Mouse (Mus musculus) fat pad, adult 2 months (tissue): ENCODE data around the gene Tacc3.

Source experiments
- DNase-seq: peaks from one replicate; pipeline ENCODE4 v3.0.0-alpha.2; 2011; ENCODE audit warnings: low read depth, low spot score; ENCODE audit errors: extremely low read depth

The Tacc3 gene

DNA sequence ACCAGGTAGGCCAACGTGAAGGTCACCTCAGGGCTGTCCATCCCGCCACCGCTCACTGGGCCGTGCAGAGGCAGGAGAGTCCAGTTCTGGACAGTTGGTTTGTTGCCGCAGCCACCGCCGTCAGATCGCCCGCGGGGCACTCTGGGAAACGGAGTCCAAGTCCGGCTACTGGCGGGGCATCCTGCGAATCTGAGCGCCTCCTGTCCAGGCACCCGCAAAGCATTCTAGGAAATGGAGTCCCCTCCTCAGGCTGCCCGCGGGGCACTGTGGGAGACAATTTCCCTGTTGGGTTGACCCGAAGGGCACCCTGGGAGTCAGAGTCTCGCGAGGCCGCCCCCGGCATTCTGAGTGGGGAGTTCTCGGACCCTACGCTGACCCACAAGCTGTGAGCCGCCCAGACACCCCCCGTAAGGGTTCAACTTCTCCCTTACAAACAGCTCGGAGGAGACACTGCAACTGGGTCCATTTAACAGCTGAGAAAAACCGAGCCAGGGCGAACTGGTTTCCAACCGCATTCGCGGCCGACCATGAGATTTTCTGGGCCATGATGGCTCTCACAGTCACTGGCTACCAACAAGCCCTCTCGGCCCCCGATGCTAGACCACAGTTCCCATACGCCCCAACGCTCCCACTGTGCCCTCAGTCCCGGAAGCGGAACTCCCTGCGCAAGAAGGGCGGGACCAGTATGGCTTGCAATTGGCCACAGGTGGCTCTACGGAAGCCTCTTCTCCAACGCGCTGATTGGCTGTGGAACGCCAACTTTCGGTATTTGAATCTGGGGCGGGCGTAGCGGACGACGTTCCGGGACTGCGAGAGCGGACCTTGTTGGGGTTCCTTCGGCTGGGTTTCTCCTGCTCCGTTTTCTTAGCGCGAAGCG is at the start of gene Tacc3, which contains the start of gene Tmem129:
Tacc3 (plus strand) TSS at position 342 of the 877 bp plus-strand sequence.
Tmem129 (minus strand) TSS at position 630 of the 877 bp plus-strand sequence.
- peak; percentile 86 for DNase-seq

DNA sequence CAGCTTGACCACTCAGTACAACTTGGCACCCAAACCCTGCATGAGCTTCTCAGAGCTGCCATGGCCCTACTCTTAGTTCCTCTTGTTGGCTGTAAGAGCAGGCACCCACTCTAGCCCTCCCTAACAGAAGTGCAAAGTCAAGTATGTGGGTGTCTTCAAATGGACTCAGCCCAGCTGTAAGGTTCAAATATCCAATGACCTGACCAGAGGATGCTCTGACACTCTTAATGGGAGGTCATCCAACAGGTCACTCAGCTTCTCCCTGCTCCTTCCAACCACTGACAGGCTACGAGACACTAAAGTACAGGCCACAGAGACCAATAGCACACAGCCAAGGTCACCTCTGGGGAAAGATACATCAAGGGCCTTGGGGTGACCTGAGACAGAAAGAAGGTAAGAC is 48.7 kb upstream of the Tacc3 start:
- DNase-seq = no peak

DNA sequence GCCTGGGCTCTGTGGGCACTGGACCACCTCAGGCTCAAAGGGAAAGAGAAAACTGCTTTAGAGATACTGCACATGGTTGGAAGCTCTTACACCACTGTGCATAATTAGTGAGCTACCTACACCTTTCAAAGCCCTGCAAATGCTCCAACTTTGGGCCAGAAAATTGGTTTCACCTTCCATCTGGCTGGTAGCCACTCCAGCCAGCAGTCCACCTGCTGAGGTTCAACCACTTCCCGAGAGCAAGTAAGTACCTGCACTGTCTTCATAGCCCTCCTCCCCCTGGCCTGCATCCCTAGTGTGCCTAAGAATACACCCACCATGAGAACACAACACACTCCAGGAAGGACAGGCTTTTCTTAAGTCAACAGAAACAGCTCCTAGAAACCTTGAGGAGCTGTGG is 46.1 kb upstream of the Tacc3 start:
- DNase-seq = no peak

DNA sequence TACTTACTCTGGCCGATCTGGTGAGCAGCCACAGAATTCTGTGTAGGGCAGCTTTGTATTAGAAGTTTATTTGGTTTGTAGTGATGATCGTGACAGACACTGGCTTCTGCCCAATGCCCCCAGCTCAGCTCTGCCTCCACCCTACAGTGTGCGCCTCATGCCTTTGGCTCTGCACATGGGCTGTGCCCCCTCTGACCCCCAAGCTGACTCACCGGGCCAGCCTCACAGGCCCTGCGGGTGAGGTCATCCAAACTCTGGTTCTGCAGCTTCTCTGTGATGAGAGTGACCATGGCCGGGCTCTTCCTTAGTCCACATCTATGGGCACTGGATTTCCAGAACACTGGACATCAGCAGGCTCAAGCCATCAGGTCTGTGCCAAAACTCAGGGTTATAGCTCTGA is 43.5 kb upstream of the Tacc3 start:
- DNase-seq = no peak

DNA sequence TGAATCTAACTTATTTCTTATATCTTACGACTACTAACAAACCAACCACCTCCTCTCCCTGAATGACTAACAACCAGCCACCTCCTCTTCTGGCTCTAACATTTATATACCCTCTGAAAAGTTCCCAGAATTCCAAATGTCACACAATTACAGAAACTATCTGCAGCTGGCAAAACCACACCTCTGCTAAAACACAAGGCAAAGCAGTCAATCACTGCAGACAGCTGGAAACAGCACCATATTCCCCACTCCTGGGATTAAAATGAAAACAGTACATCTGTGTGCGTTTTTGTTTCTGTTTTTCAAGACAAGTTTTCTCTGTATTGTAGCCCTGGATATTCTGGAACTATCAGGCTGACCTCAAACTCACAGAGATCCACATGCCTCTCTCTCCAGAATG is 35.3 kb upstream of the Tacc3 start:
- DNase-seq = no peak

DNA sequence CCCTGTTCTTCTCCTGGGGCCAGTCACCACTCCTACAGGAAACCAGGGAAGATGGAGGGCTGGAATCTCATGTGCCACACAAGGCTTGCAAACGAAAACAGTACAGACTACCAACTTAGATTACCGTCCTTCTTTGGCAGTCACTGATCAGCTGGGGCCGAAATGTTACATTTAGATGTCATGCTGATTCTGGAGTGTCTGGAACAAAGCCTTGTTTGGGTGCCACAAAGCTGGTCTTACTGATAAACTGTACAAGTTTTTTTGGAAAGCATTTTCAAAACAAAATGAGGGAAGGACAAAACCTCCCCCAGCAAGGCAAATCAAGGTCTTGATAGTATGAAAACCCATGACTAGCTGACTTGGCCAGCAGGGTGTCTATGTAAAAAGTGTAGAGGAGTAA is 34.2 kb upstream of the Tacc3 start:
- no peak for DNase-seq

DNA sequence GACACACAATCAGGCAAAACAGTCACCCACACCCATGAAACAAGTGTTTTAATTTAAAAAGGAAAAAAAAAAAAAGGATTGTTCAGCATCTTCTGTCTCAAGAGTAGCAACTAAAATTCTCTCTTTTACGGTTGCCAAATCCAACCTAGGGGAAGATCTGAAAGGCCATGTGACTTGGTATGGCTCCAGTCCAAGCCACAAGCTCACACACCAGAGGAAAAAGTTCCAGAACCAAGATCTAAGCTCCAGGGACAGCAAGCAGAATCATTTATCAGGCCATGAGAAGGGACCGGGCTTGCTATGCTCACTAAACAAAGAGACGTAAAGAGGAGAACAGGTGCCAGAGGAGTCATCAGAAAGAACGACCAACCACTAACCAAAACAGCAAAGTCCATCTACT is 30.0 kb upstream of the Tacc3 start:
- no peak for DNase-seq

DNA sequence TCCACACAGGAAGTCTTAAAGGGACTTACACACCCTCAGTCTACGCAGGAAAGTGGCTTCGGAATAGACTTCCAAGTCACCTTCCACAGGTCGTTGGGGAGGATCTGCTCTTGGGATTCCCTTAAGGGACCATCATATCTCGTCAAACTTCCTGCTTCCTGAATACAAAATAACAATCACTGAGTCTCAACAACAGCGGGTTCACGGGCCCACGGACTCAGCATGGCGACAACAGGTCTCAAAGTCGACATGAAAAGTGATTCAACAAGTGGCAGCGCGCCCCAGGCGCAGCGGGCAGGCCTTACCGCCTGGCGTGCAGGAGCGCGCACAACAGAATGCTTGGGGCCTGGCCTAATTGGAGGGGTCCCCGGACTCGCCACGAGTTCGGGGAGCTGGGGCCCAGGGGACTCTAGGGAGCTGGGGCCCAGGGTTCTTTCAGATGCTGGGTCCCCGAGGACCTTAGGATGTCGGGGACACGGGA is 29.1 kb upstream of the Tacc3 start:
- no peak for DNase-seq

DNA sequence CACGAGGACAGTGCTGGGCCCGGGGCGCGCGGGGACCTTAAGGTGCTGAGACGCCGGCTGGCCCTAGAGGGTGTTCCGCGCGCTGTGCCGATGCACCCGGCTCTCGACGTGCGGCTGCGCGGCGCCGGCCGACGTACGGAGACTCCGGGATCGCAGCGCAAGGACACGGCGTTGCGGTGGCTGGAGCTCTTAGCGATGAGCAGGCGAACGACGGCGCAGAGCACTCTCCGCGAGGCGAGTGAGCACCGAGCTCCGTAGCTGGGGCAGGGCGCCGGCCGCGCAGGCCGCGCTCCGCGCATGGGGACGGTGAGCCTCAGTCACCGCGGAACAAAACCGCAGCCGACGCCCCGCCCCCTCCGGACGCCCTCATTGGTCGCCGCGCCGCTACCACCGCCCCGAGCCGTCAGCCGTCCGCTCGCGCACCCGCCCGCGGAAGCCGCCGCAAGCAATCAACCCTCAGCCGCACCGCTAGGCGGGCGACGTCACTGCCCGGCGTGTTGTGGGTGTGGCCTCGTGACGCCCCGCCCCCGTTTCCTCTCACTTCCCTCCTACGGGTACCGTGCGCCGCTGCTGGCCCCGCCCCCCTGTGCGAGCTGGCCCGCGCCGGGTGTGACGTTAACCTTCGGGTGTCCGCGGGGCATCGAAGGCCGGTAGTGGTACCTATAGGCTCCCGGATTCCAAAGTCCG is 28.5 kb upstream of the Tacc3 start, which contains the start of the genes Fam53a and Gm9903:
Fam53a (minus strand) TSS at position 335 of the 687 bp plus-strand sequence.
Gm9903 (plus strand) TSS at position 625 of the 687 bp plus-strand sequence.
- DNase-seq = no peak

DNA sequence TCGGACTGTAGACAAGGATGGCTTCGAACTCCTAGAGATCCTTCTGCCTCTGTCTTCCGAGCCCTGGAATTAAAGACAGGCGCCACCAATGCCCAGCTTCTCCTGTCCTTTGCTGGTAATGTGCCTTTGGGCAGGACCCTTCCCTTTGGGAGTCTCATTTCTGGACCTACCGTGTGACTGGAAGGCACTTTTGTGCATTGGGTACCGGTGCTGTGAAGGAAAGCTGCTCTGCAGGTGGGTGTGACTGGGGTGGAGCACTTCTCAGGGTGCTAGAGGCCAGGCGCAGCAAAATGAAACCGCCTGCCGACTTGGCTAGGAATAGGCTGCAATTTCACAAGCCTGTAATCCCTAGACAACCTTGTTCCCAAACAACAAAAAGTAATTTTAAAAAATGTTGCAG is 27.9 kb upstream of the Tacc3 start:
- peak; percentile 50 for DNase-seq

DNA sequence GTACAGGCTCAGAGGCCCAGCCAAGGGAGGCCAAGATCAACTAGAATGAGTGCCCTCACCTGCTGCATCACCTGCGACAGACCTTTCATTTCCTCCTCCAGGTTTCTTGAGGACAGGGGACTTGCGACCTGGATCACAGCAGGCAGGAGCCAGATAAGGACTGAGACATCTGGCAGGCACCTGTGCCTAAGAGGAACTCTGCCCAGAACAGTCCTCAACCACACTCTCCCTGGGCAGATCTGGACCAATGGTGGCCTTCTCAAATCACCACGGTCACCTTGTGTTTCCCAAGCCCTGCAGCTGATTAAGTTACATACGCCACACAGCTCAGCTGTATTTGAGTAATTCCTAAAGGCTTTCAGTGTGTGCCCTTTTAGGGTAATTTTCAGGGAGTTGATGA is 27.3 kb upstream of the Tacc3 start:
- peak; percentile 36 for DNase-seq

DNA sequence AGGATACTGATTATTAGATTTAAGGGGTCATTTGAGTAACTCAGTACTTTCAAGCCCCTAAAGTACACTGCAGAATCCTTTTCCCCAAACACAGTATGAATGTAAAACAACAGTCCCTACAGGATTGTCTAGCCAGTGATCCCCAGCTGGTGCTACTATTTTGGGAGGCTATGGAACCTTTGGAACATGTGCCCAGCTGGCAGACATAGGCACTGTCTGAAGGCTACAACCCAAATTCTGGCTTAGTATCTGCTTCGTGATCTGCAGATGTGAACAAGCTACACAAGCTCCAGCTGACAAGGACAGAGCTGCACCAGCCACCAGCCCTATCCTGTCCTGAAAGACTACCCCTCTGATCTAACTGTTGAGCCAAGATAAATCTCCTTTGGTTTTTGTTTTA is 25.4 kb upstream of the Tacc3 start:
- no peak for DNase-seq

DNA sequence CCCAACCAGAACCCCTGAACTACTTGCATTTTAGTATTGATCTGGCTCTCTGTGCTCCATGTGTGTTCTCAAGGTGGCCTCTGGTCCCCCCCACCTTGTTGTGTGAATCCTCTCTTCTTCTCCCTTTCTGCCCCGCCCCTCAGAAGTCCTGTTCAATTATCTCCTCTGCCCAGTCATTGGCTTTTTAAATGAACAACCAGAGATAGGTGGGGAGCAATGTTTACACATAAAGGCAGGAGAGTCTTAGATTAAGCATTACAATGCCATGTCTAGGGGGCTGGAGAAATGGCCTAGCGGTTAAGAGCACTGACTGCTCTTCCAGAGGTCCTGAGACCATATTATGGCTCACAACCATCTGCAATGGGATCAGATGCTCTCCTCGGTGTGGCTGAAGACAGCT is 22.6 kb upstream of the Tacc3 start:
- no peak for DNase-seq

DNA sequence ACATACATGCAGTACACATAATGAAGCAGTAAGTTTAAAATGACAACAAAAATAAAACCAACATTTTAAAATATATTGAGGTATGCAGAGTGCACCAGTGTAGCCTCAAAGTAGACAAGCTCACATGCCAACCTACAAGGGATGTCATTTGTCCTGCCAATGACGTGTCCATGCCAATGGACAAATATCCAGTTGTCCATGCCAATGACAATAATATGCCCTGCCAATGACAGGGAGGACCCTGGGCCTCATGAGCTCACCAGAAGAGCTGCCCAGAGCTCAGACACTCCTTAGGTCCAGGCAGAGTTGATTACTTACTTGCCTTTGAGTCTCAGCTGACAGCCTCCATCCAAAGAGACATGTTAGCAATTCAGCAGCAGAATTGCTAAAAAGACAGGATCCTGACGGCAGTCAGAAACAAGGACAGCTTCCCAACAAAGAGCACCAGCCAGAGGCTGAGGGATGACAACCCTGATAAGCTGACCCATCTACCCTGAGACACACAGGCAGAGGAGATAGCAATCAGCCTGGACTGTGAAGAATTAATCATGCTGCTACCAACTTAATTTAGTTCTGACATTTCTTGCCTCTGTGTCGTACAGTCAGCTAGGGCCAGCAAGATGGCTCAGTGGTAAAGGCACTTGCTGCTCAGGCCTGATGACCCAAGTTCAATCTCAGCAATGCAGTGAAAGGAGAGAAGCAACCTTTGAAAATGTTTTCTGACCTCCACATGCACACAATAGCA is 20.1 kb upstream of the Tacc3 start:
- DNase-seq = no peak

DNA sequence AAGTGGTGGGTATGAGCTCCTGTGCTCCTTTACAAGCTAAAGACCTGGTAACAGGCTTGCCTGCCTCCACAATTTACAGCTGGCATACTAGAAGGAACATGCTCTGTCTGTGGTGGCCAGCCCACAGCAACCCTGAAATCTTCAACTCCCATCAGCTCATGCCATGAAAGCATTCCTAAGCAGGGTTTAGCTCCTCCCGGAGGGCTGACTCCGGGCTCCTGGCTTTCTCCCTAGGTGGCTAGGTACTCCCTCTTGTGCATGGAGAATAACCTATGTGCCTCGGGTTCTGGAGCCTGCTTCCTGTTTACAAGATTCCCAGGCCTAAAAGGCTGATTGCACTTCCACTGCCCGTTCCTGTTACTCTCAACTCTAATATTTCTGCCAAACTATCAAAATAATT is 19.1 kb upstream of the Tacc3 start:
- DNase-seq = no peak

DNA sequence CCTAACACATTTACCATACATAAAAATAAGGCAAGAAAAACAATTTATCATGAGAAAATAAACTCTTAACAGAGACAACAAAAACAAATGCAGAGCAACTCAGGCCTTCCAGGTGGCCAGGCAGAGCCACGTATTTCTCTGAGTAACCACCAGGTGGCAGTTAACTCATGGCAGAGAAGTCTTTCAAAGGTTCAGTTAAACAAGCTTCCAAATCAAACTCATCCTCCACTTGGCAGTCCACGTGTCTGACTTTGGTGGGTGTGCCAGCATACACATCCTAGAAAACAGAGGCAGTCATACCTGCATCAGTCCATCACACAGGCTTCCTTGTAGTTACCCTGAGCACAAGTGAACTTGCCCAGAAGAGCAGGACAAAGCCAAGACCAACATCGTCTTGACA is 17.3 kb upstream of the Tacc3 start:
- DNase-seq = no peak

DNA sequence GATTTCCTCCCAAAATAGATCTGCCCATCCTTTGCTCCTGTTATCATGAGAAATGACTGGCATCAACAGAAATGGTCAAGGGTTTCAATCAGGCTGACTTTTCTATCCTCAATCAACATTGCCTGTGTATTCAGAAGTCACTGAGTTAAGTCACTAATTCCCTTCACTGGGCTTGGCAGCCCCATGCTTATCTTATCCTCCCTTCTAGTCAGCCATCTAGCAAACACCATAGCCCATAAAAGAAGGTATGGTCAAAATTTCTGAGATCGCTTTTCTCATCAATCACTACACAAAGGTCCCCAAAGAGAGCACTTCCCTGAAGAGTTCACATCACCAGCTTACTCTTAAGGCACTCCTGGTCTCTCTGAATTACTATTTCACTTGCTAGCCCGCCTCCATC is 6.9 kb upstream of the Tacc3 start:
- DNase-seq = no peak

DNA sequence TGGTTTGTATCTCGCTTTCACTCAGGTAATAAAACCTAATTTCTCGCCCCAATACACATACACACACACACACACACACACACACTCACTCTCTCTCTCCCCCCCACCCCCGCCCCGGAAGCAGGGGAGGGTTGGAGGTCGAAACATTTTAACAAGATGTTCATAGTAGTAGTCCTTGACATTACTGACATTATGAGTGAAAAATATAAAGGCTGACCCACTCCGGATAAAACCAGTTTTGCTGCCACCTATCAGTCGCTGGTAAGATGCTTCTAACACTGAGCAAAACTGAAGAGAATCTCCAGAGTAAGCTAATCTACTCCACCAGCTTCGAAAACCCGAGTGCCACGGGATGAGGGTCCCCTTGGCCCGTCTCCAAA is 6.4 kb upstream of the Tacc3 start:
- no peak for DNase-seq

DNA sequence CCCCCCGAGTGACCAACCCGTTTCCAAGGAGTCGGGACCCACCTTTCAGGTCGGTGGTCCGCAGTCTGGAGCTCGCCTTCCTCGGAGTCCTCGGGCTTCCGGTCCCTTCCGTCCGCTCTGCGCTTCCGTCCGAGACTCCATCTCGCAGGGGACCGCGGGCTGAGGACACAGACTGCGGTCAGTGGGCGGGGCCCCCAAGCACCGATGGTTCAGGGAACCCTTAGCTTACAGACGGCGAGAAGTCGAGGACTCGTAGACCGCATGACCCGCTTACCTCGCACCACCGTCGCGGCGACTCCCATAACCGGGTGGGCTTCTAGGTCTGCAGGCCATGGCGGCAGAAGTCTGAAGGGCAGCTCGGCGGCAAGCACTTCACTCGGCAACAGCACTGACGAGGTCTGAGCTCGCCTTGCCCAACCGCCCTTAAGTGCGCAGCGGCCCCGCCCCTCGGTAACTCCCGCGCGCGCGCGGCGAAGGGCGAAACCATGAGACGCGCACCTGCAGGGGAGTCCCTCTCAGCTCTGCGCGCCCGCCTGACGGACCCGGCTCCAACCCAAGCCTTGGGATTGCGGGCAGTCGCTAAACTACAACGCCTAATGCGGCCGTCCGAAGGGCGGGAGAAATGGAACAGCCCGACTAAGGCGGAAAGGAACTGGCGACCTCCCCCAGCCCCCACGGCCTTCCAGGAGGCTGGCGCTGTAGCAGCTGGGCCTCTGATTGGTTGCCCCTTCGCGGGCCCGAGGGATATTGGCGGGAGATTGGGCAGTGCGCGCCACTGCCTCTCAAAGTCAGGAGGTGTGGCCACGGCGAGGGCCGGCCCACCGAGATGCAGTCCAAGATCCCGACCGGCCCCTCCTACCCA is 5.8 kb upstream of the Tacc3 start, which contains the start of gene Slbp:
Slbp (minus strand) TSS at position 654 of the 862 bp plus-strand sequence.
- no peak for DNase-seq

DNA sequence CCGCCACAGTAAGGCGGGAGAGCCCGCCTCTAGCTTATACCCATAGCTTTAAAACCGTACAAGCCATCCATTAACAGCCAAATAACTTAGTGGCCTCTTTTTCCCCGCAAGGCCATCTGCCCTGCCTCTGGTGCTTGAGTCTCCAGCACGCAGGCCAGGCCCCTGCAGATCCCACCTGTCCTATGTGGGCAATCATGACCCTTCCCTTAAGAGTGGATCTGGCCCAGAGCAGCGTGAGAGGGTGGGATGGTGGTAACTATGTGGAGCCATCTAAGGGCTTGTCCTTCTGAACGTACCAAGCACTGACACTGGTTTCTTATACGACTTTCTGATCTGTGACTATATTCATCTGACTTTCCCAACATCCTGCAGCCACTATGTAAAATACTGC is 5.2 kb upstream of the Tacc3 start:
- no peak for DNase-seq
